Mouse (Mus musculus): ENCODE measurements around the gene Hoxa7.

DNA sequence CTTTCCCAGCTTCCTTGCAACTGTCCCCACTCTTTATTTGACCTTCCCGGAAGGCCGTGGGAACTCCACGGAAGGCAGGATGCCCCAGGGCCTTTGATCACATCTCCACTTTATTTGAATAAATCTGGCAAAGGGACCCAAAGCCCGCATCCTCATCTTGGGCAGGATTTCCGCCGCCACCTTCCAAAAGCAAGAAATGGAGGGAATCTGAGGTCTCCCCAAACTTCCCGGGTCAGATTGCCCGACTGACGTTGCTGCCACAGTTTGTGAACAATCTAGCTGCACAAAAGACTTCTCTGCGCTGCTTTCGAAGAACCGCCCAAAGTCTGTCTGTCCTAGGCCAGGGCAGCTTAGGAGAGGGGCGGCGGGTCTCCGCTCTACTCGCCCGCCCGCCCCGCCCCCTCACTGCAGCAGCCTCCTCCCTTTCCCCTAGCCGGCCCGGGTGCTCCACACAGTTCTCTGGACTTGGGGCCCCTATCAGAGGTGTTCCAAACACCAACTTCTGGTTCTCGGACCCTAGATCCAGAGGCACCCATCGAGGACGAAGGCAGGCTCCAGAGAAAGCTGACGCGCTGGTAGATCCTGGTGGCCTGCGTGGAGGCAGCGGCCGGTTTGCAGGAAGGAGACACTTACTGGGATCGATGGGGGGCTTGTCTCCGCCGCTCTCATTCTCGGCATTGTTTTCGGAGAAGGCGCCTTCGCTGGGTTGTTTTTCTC, 3.4 kb upstream of the Hoxa7 start:
- TF ChIP-seq POLR2A (IDR thresholded peaks at IDR 0.05; ENCODE audit: borderline replicate concordance, low read depth, low read length) = no peak
- TF ChIP-seq CTCF (IDR thresholded peaks at IDR 0.05; ENCODE audit: low read depth, low read length) = no peak
